Mouse (Mus musculus) midbrain, embryonic 13.5 days (tissue): ENCODE data around the gene Dnali1. TPM values are rescaled to one million over a fixed set of nuclear protein-coding genes. Genes with fewer than 3 reads are reported as not detected.

Experiments
- ATAC-seq: fragments of 200-750 bp; cut with Nextera tagmentation; 2 replicates; pipeline ENCODE4 v1.8.0; 2017; ENCODE audit warnings: mild to moderate bottlenecking, moderate TSS enrichment, moderate library complexity
- H3K27ac ChIP-seq: fragments of 300-500 bp; sonication (generic); 2 replicates; pipeline ENCODE4 v1.5.1; 2015; ENCODE audit warnings: inconsistent platforms, mild to moderate bottlenecking, moderate library complexity
- H3K27me3 ChIP-seq: fragments of 300-500 bp; sonication (generic); 2 replicates; pipeline ENCODE4 v1.6.1; 2015; ENCODE audit warnings: mild to moderate bottlenecking, inconsistent platforms
- H3K36me3 ChIP-seq: fragments of 300-500 bp; sonication (generic); 2 replicates; pipeline ENCODE4 v1.6.1; 2015; ENCODE audit warnings: mild to moderate bottlenecking, inconsistent platforms
- H3K4me1 ChIP-seq: fragments of 300-500 bp; sonication (generic); replicated peaks from 2 replicates; pipeline ENCODE4 v1.6.1; 2015; ENCODE audit warnings: inconsistent platforms
- H3K4me2 ChIP-seq: fragments of 300-500 bp; sonication (generic); replicated peaks from 2 replicates; pipeline ENCODE4 v1.6.1; 2015; ENCODE audit warnings: moderate library complexity, mild to moderate bottlenecking, inconsistent platforms
- H3K4me3 ChIP-seq: fragments of 300-500 bp; sonication (generic); replicated peaks from 2 replicates; pipeline ENCODE4 v1.5.1; 2015; ENCODE audit warnings: mild to moderate bottlenecking, inconsistent platforms
- H3K9ac ChIP-seq: fragments of 300-500 bp; sonication (generic); replicated peaks from 2 replicates; pipeline ENCODE4 v1.6.1; 2015; ENCODE audit warnings: mild to moderate bottlenecking, inconsistent platforms
- H3K9me3 ChIP-seq: fragments of 300-500 bp; sonication (generic); 2 replicates; pipeline ENCODE4 v1.6.1; 2016; ENCODE audit warnings: mild to moderate bottlenecking, inconsistent platforms
- WGBS: fragments of 180-500 bp; shearing (Covaris S2); methylation state at CpG from one replicate; pipeline ENCODE4 v1.1.7; 2015; 5-methylcytosine and 5-hydroxymethylcytosine counted together
- polyA plus RNA-seq: library from polyadenylated mRNA; unstranded; fragments of >200 nt; fragmentation: Nextera tagmentation; extraction: Ambion mirVana; gene quantifications from 2 replicates; pipeline ENCODE4 v1.2.1, GENCODE M21; 2015

The Dnali1 gene
- polyA plus RNA-seq, 1 experiment from 2014 or later, result 0.89 TPM

DNA sequence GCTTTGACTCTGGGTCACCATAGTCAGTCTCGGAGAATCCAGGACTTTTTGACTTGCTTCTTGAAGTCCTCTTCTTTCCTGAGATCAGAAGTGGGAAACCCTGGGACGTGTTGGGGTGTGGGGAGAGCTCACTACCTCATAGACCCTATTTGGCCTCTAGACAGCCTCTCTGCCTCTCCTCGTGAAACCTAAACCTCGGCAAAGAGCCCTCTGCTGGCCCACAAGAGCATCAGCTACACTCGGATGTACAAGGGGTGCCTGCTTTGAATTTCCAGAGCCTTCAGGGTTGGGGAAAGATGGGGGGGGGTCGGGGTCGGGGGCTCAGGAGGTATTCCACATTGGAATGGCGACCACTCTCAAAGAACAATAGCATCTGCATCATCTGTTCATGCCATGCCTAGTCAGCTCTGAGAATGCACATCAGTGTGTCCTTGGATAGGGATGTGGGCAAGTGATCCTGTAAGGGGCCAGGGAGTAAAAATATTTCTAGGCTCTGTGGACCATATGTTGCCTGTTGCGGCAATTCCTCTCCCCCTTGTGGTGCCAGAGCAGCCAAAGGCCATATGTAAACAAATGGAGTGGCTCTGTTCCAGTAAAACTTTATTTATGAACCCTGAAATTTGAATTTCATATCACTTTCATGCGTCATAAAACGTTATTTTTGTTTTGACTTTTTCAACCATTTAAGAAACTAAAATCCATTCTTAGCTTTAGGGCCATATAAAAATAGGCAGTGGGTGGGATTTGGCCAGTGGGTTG lies 44.5 kb downstream of the Dnali1 start:
- H3K4me1 ChIP-seq, result no peaks in the 10 kb centered on the region
- no peak overlapping the region for H3K4me2 ChIP-seq
- H3K4me3 ChIP-seq, result no peak overlapping the region
- H3K27me3 ChIP-seq, result no peaks in the 10 kb centered on the region
- H3K36me3 ChIP-seq, result no peaks in the 10 kb centered on the region
- H3K9me3 ChIP-seq, result no peaks in the 10 kb centered on the region
- no peak overlapping the region for H3K9ac ChIP-seq
- 38% methylated on average over 11 of the region's 11 CpGs for WGBS
- no peak for ATAC-seq
- no peak overlapping the region for H3K27ac ChIP-seq

DNA sequence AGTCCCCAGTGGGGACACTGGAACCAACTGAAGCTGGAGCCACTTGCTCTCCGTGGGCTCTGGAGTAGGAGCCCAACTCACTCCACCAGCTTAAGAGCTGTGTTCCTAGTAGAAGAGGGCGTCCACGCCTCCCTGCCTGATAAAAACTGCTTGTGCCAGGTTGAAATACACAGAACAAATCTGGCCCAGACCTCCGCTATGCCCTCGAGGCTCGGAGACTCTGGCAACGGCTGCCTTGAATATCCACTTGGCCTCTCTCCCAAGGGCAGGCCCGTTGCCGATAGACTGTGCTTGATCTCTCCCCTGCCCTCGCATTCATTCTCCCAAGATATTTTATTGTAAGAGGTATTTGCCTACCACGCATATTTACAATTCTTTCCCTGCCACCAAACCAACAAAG lies 48.1 kb downstream of the Dnali1 start:
- Histone ChIP-seq H3K4me2 (no peak overlapping the region), H3K27me3 (no peaks in the 10 kb centered on the region), H3K9me3 (no peaks in the 10 kb centered on the region), H3K9ac (no peak overlapping the region), H3K4me1 (no peaks in the 10 kb centered on the region), H3K36me3 (no peaks in the 10 kb centered on the region), H3K4me3 (no peak overlapping the region), H3K27ac (no peak overlapping the region)
- WGBS, result 79% methylated on average over 11 of the region's 11 CpGs
- no peak for ATAC-seq

DNA sequence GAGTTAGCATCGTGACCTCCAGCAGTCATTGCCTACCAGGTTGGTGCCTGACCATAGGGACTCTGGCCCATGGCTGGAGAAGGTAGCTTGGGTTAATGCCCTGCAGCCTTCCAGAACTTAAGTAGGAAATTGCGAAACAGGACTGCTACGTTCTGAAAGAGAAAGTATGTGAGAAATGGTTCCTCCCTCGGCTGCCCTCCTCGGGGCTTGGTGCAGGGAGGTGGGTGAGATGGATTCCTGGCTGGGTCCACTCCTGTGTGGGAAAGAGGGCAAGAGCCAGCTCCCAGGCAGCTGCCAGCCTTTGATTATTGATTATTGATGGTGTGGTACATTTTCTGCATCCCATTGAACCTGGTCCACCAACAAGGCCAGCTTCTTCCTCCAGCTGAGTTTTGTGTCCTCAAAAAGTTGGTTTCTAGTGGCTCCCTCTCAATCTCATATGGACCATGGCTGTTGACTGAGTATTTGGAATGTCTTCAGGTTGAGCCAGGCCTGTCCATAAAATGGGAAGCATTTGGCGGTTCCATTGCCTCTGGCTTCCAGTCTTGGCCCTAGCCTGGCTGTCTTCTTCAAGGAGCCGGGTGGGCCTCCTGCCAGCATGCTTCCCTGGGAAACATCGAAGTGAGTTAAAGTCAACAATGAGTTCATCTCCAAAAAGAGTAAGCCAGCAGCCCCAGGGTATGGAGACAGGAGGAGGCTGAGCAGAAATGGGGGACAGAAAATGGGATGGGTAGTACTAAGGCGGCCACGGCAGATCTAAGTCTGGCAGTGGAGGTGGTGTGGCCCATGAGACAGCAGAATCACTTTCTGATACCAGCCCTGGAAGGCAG lies 49.5 kb downstream of the Dnali1 start, which contains the start of gene Gnl2:
TSS of gene Gnl2 (plus strand) at position 780 of the 830 bp plus-strand sequence.
- Histone ChIP-seq H3K4me2 (no peak within 1 kb of the TSS), H3K27ac (no peak within 1 kb of the TSS), H3K36me3 (no peaks in the 10 kb centered on the region), H3K9ac (no peak within 1 kb of the TSS), H3K27me3 (no peaks in the 10 kb centered on the region), H3K4me1 (no peaks in the 10 kb centered on the region), H3K4me3 (no peak within 1 kb of the TSS), H3K9me3 (no peaks in the 10 kb centered on the region)
- ATAC-seq, result no peak
- 89% methylated on average over 10 of the region's 10 CpGs for WGBS

DNA sequence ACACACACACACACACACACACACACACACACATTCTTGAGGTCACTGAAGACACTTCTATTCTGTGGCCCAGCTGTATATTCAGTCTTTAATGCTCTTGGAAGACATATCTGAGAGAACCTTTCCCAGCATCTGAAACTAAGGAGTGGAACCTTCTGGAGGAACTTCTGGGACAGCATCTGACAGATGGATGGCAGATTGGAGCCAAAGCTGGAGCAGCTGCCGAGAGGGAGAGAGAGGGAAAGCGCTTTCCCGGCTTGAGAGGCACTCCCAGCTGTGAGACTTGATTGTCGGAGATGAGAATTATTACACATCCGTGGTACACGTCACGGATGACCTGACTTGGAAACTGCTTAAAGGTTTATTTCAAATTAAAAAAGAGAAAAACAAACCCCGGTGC lies 56.8 kb downstream of the Dnali1 start:
- no peak overlapping the region for H3K9ac ChIP-seq
- ATAC-seq, result no peak
- H3K36me3 ChIP-seq, result no peaks in the 10 kb centered on the region

DNA sequence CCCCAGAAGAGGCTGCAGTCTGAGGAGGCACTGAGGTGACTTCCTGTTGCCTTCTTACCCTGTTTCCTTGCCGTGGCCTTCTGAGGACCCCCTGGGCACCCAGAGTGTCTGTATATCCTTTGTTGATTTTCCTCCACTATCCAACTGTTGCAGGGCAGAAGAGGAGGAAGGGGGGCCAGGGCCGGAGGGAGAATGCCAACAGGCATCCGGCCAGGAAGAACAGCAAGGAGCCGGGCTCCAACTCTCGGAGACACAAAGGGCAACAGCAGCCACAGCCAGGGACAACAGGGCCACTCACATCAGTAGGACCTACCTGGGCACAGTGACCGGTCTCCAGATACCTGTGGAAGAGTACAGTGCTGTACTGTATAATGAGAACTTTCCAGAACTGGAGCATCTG lies 57.3 kb downstream of the Dnali1 start:
- Histone ChIP-seq H3K9me3 (no peaks in the 10 kb centered on the region), H3K4me2 (no peak overlapping the region), H3K36me3 (no peaks in the 10 kb centered on the region), H3K4me3 (no peak overlapping the region), H3K27ac (no peak overlapping the region), H3K9ac (no peak overlapping the region), H3K27me3 (no peaks in the 10 kb centered on the region), H3K4me1 (no peaks in the 10 kb centered on the region)
- no peak for ATAC-seq
- 70% methylated on average over 6 of the region's 6 CpGs for WGBS

More for the DNA sequence above, 56.8 kb downstream of the Dnali1 start:
- Histone ChIP-seq H3K4me1 (no peaks in the 10 kb centered on the region), H3K27ac (no peak overlapping the region), H3K27me3 (no peaks in the 10 kb centered on the region), H3K4me3 (no peak overlapping the region), H3K4me2 (no peak overlapping the region), H3K9me3 (no peaks in the 10 kb centered on the region)
- 71% methylated on average over 8 of the region's 8 CpGs for WGBS

DNA sequence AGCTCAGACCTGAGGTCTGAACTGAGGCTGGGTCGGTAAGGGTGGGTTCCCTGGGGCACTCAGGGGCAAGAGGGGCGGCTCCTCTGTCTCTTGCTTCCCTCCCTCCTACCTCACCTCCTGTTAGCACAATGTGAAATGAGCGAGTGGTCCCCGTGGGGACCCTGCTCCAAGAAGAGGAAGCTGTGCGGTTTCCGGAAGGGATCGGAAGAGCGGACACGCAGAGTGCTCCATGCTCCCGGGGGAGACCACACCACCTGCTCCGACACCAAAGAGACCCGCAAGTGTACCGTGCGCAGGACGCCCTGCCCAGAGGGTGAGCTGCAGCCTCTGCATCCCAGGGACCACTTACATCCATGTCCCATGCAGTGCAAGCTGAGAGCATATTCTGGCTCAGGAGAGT lies 58.0 kb downstream of the Dnali1 start:
- WGBS, result 60% methylated on average over 15 of the region's 15 CpGs
- ATAC-seq, result no peak
- Histone ChIP-seq H3K9ac (no peak overlapping the region), H3K4me3 (no peak overlapping the region), H3K4me1 (no peaks in the 10 kb centered on the region), H3K27me3 (no peaks in the 10 kb centered on the region), H3K4me2 (no peak overlapping the region), H3K9me3 (no peaks in the 10 kb centered on the region), H3K36me3 (no peaks in the 10 kb centered on the region), H3K27ac (no peak overlapping the region)

Other genes with a start within 250 kb of the Dnali1 start
- 42.8 and 45.1 TPM in 2 replicates for gene Yrdc, start 215.0 kb downstream of the Dnali1 start, polyA plus RNA-seq
- 70.6 and 77.5 TPM in 2 replicates for gene 1110065P20Rik, start 214.5 kb downstream of the Dnali1 start, polyA plus RNA-seq
- 7.3 and 9.5 TPM in 2 replicates for gene Maneal, start 203.5 kb downstream of the Dnali1 start, polyA plus RNA-seq
- gene Epha10, start 184.8 kb downstream of the Dnali1 start, polyA plus RNA-seq, result 10.0 and 13.4 TPM in 2 replicates
- gene 9930104L06Rik, start 128.7 kb downstream of the Dnali1 start, polyA plus RNA-seq, result 14.8 and 21.6 TPM in 2 replicates
- gene Cdca8, start 126.4 kb downstream of the Dnali1 start, polyA plus RNA-seq, result 76.4 and 77.6 TPM in 2 replicates
- 3.5 and 7.6 TPM in 2 replicates for gene Rspo1, start 79.3 kb downstream of the Dnali1 start, polyA plus RNA-seq
- gene Gnl2, start 49.1 kb downstream of the Dnali1 start, polyA plus RNA-seq, result 94.8 and 99.1 TPM in 2 replicates
- gene Snip1, start 969 bp upstream of the Dnali1 start, polyA plus RNA-seq, result 25.1 and 28.5 TPM in 2 replicates
- gene Meaf6, start 19.4 kb upstream of the Dnali1 start, polyA plus RNA-seq, result 171 and 181 TPM in 2 replicates
- gene Zc3h12a, start 62.1 kb upstream of the Dnali1 start, polyA plus RNA-seq, result 0.06 and 0.31 TPM in 2 replicates